Mouse (Mus musculus) midbrain, embryonic 11.5 days (tissue): Measurements from ENCODE around the gene C530008M17Rik. TPM values are rescaled to one million over a fixed set of nuclear protein-coding genes. Genes with fewer than 3 reads are reported as not detected.
A peak's percentile ranks its signal among the peaks of the same experiment; 100 is the strongest.

Experiments used
- ATAC-seq: fragments of 200-750 bp; cut with Nextera tagmentation; 2 replicates; pipeline ENCODE4 v1.8.0; 2017; ENCODE audit warnings: moderate TSS enrichment, moderate library complexity; ENCODE audit not compliant: low FRiP score
- DNase-seq: peaks from one replicate; pipeline ENCODE4 v3.0.0; 2015; ENCODE audit warnings: low spot score; ENCODE audit errors: missing footprints
- H3K27ac ChIP-seq: fragments of 300-500 bp; sonication (generic); 2 replicates; pipeline ENCODE4 v1.5.1; 2014; ENCODE audit warnings: low read depth, low read length
- H3K27me3 ChIP-seq: fragments of 300-500 bp; sonication (generic); 2 replicates; pipeline ENCODE4 v1.6.1; 2014; ENCODE audit warnings: mild to moderate bottlenecking, low read length, moderate library complexity, mixed read lengths; ENCODE audit not compliant: control insufficient read depth, insufficient read depth
- H3K36me3 ChIP-seq: fragments of 300-500 bp; sonication (generic); 2 replicates; pipeline ENCODE4 v1.6.1; 2014; ENCODE audit warnings: mild to moderate bottlenecking, low read length, moderate library complexity, mixed read lengths; ENCODE audit not compliant: control insufficient read depth, insufficient read depth
- H3K4me1 ChIP-seq: fragments of 300-500 bp; sonication (generic); 2 replicates; pipeline ENCODE4 v1.6.1; 2014; ENCODE audit warnings: low read length; ENCODE audit not compliant: control insufficient read depth, insufficient read depth
- H3K4me2 ChIP-seq: fragments of 300-500 bp; sonication (generic); 2 replicates; pipeline ENCODE4 v1.6.1; 2014; ENCODE audit warnings: mild to moderate bottlenecking, moderate library complexity
- H3K4me3 ChIP-seq: fragments of 300-500 bp; sonication (generic); 2 replicates; pipeline ENCODE4 v1.5.1; 2014; ENCODE audit warnings: low read depth, low read length
- H3K9ac ChIP-seq: fragments of 300-500 bp; sonication (generic); 2 replicates; pipeline ENCODE4 v1.6.1; 2014; ENCODE audit warnings: low read length
- H3K9me3 ChIP-seq: fragments of 300-500 bp; sonication (generic); 2 replicates; pipeline ENCODE4 v1.6.1; 2016; ENCODE audit warnings: low read length; ENCODE audit not compliant: control insufficient read depth
- WGBS: fragments of 180-500 bp; shearing (Covaris S2); extraction: QIAGEN DNeasy Blood & Tissue Kit; methylation state at CpG from one replicate; pipeline ENCODE4 v1.1.7; 2014; 5-methylcytosine and 5-hydroxymethylcytosine counted together
- polyA plus RNA-seq: library from polyadenylated mRNA; unstranded; fragments of >200 nt; fragmentation: Nextera tagmentation; extraction: Ambion mirVana; gene quantifications from 2 replicates; pipeline ENCODE4 v1.2.1, GENCODE M21; 2014

Gene C530008M17Rik
- polyA plus RNA-seq, 1 experiment from 2014 or later, result 33.0 TPM

DNA sequence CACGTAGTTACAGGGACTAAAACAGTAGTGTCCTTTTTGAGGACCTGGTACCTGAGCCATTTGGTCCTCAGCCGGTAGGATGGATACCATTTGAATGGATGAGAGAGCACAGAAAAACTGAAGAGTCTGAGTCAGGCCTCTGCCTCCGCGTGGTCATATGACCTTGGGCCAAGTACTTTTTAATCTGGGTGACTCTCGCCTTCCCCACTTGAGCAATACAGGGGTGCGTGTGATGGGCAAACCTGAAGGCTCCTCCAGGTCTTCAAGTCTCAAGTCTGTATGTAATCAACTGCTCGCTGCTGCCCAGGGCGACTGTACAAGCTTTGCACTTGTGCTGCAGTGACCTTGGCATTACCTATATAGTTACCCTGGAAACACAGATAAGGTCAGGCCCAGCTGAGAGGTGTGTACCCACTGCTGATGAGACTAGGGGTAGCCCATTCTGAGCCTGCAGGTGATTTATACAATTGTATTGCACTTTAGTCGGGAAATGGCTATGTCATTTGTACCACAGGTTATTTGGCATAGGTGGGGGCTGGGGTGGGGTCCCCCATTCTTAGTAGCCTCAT lies 187.6 kb downstream of the C530008M17Rik start:
- no peak for DNase-seq
- ATAC-seq, result 0 out of 2 replicates have a peak, but pooled peaks have one; percentile 19

DNA sequence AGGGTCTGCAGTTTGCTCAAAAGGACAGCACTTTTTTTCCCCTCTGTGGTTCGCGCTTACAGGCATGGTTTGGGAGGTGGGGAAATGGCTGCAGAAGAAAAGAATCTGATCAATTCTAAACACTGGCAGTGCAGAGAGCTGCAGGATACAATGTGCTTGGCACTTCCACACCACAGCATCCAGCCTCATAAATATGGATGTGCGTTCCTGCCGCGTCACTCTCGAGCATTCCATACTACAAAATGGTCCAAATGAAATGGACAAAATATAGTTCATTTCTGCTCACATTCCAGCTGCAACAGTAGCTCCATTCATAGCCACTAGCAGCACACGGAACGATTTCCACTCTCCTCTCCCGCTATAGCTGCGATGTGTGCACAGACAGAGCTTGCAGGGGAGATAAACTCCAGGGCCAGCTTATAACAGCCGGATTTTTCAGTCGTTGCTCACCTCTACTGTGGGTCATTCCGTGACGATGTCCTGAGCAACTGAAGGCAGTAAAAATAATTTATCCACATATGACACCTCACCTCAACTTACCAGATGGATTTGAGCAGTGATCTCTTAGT lies 188.4 kb downstream of the C530008M17Rik start:
- Histone ChIP-seq H3K36me3 (peaks cover 4% of the 10 kb centered on the region), H3K9me3 (no peaks in the 10 kb centered on the region), H3K27me3 (no peaks in the 10 kb centered on the region), H3K4me1 (no peaks in the 10 kb centered on the region), H3K4me2 (no peak overlapping the region), H3K9ac (no peak overlapping the region), H3K27ac (no peak overlapping the region), H3K4me3 (no peak overlapping the region)
- ATAC-seq (no peak), DNase-seq (no peak)
- WGBS, result 84% methylated on average over 14 of the region's 14 CpGs

More for the DNA sequence above, 187.6 kb downstream of the C530008M17Rik start:
- no peaks in the 10 kb centered on the region for H3K4me1 ChIP-seq
- H3K27me3 ChIP-seq, result no peaks in the 10 kb centered on the region
- peaks cover 2% of the 10 kb centered on the region for H3K36me3 ChIP-seq
- no peak overlapping the region for H3K4me2 ChIP-seq
- WGBS, result 92% methylated on average over 9 of the region's 9 CpGs
- no peak overlapping the region for H3K4me3 ChIP-seq
- no peak overlapping the region for H3K27ac ChIP-seq
- no peak overlapping the region for H3K9ac ChIP-seq
- H3K9me3 ChIP-seq, result no peaks in the 10 kb centered on the region

DNA sequence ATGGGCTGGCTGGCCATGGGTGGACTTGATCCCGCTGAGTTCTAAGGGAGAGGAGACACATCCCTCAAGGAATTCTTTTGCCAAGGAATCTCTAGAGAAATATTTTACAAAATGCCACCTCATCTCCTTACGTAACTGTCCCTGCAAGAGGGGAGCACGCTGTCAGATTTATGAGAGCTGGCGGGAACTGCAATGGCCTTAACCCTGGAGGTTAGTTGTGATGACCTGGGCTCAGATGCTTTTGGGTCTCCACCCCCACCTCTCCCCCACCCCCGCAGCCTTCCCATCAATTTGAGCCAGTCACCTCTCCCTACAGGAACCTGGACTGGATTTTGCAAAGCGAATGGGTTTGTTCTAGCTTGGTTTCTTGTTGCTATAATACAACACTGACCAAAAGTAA lies 190.8 kb downstream of the C530008M17Rik start:
- no peaks in the 10 kb centered on the region; the same call in 1 of the 2 replicates for H3K4me1 ChIP-seq
- H3K9ac ChIP-seq, result no peak overlapping the region
- WGBS, result 89% methylated on average over 6 of the region's 6 CpGs
- H3K36me3 ChIP-seq, result peaks cover 4% of the 10 kb centered on the region
- H3K27ac ChIP-seq, result no peak overlapping the region
- no peaks in the 10 kb centered on the region for H3K27me3 ChIP-seq
- ATAC-seq (no peak), DNase-seq (no peak)
- no peak overlapping the region for H3K4me2 ChIP-seq
- H3K4me3 ChIP-seq, result no peak overlapping the region
- no peaks in the 10 kb centered on the region for H3K9me3 ChIP-seq

DNA sequence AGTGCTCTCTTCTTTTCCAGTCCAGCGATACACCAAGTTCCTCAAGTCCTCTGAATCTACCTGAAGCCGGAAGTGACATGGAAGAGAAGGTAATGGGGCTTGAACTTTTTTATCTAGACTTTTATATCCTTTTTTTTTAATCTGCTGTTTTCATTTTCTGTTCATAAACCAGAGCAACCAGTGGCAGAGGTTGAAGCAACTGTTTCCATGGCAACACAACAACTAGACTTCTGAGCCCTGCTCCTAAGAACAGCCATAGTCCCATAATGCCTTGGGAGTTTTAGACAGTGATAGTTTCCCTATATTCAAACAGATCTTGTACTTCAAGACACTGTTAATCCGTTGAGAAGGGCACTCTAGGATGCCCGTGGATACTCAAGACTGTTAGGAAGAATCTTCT lies 195.0 kb downstream of the C530008M17Rik start:
- no peak overlapping the region for H3K9ac ChIP-seq
- H3K4me1 ChIP-seq, result peaks cover 4% of the 10 kb centered on the region
- no peak overlapping the region for H3K4me3 ChIP-seq
- DNase-seq, result no peak
- no peak for ATAC-seq
- H3K36me3 ChIP-seq, result peaks cover 4% of the 10 kb centered on the region
- WGBS, result 78% methylated on average over 4 of the region's 4 CpGs
- H3K27me3 ChIP-seq, result peaks cover 13% of the 10 kb centered on the region
- H3K4me2 ChIP-seq, result no peak overlapping the region
- no peak overlapping the region for H3K27ac ChIP-seq
- no peaks in the 10 kb centered on the region for H3K9me3 ChIP-seq

- Histone ChIP-seq H3K27ac (no peak overlapping the region), H3K9ac (no peak overlapping the region), H3K4me2 (no peak overlapping the region), H3K4me3 (no peak overlapping the region), H3K4me1 (peaks cover 15% of the 10 kb centered on the region), H3K36me3 (peaks cover 11% of the 10 kb centered on the region), H3K9me3 (no peaks in the 10 kb centered on the region), H3K27me3 (peaks cover 34% of the 10 kb centered on the region)
- DNase-seq (peak; percentile 99), ATAC-seq (peak; percentile 88)
- WGBS, result 15% methylated on average over 10 of the region's 10 CpGs
Measured at GRCm38 (mm10) chr5:76853549-76853948, 197.2 kb downstream of the C530008M17Rik start.

GRCm38 (mm10) chr5:76855829-76856600 lies 199.7 kb downstream of the C530008M17Rik start:
- Histone ChIP-seq H3K4me3 (no peak overlapping the region), H3K27me3 (peaks cover 34% of the 10 kb centered on the region)
- 17% methylated on average over 25 of the region's 25 CpGs for WGBS

DNA sequence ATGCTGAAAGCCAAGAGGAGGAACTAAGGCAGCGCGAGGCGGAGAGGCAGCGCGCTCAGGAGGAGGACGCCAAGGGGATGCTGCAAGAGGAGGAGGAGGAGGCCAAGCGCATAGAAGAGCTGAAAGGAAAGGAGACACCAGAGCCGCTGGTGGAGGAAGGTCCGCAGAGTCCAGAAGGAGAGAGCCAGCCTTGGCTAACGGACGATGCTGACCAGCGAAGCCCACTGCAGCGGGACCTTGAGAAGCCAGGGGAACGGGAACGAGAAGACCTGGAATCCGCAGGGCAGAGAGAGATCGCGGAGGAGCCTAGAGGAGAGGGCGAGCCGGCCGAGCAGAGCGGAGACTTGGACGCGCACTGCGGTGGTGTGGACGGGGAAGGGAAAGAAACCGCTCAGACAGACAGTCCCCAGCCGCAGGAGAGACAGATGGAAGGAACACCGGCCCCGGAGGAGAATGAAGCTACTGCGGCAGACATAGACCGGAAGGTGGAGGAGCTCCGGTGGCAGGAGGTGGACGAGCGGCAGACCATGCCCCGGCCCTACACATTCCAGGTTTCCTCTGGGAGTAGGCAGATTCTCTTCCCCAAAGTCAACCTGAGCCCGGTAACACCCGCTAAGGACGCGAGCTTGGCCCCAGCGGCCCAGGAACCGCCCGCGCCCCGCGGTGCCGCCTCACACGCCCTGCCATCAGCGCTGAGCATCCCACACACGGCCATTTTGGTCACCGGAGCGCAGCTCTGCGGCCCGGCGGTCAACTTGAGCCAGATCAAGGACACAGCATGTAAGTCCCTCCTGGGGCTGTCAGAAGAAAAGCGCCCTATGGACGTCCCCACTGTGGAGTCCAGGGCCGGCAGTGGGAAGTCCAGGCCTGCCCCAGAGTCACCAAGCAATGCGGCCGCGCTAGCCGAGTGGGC lies 201.0 kb downstream of the C530008M17Rik start:
- Histone ChIP-seq H3K36me3 (peaks cover 11% of the 10 kb centered on the region; the same call in 1 of the 2 replicates), H3K27ac (no peak overlapping the region), H3K27me3 (peaks cover 34% of the 10 kb centered on the region), H3K4me1 (peaks cover 15% of the 10 kb centered on the region), H3K9me3 (no peaks in the 10 kb centered on the region), H3K9ac (peak overlapping the region; percentile 33), H3K4me2 (peak overlapping the region; percentile 38), H3K4me3 (peak overlapping the region; percentile 22)
- ATAC-seq (no peak), DNase-seq (peak; percentile 94)
- 8% methylated on average over 62 of the region's 62 CpGs for WGBS

More at GRCm38 (mm10) chr5:76855829-76856600, 199.7 kb downstream of the C530008M17Rik start:
- ATAC-seq, result no peak
- DNase-seq, result peak; percentile 94
- Histone ChIP-seq H3K9ac (no peak overlapping the region; the same call in 1 of the 2 replicates), H3K36me3 (peaks cover 11% of the 10 kb centered on the region; the same call in 1 of the 2 replicates), H3K27ac (no peak overlapping the region), H3K4me1 (peaks cover 15% of the 10 kb centered on the region), H3K4me2 (peak overlapping the region; percentile 38; the same call in 1 of the 2 replicates), H3K9me3 (no peaks in the 10 kb centered on the region)

GRCm38 (mm10) chr5:76858444-76858843 lies 202.1 kb downstream of the C530008M17Rik start:
- no peak overlapping the region for H3K4me2 ChIP-seq
- no peaks in the 10 kb centered on the region for H3K9me3 ChIP-seq
- no peak overlapping the region for H3K9ac ChIP-seq
- H3K27me3 ChIP-seq, result peaks cover 34% of the 10 kb centered on the region
- no peak for DNase-seq
- no peak overlapping the region for H3K27ac ChIP-seq
- peaks cover 15% of the 10 kb centered on the region for H3K4me1 ChIP-seq
- 70% methylated on average over 13 of the region's 13 CpGs for WGBS
- H3K36me3 ChIP-seq, result peaks cover 11% of the 10 kb centered on the region; the same call in 1 of the 2 replicates
- no peak overlapping the region for H3K4me3 ChIP-seq
- no peak for ATAC-seq
